Mouse (Mus musculus) embryonic stem cell, embryonic (primary cell): ENCODE data around the gene Tpra1.

Experiments used
- CTCF ChIA-PET, 4 experiments: fragments of 300-600 bp in 2 of 4; fragments of 350-600 bp in 2 of 4; sonication (Branson Sonifier 250); formaldehyde crosslinking; loops; one replicate each; lab custom pipeline; 2022; ENCODE audit warnings: inconsistent platforms in 2 of 4; lab: Charles Lee
- POLR2A ChIA-PET, 4 experiments: fragments of 300-600 bp in 2 of 4; fragments of 350-600 bp in 2 of 4; sonication (Branson Sonifier 250); formaldehyde crosslinking; loops; one replicate each; lab custom pipeline; 2022; ENCODE audit warnings: antibody characterized with exemption in 4 of 4, inconsistent platforms in 1 of 4; lab: Charles Lee

The Tpra1 gene

GRCm38 (mm10) chr6:88901947-88902820, at the start of gene Tpra1:
Tpra1 (plus strand) TSS chr6:88902251.
- CTCF ChIA-PET, result interaction anchor here (0.5 to 3.8 kb wide), 21 partner anchors 9 to 1035 kb away, joined by 3 to 34 read pairs (median 4); partner anchors contain the start of genes Abtb1 (in 1 of the 4) and Txnrd3 (in 1 of the 4)
- POLR2A ChIA-PET, result interaction anchor here (0.5 to 3.2 kb wide), 55 partner anchors 8 to 1347 kb away, joined by 3 to 22 read pairs (median 4); partner anchors contain the start of genes Abtb1 (in 2 of the 4), Txnrd3 (in 2 of the 4) and Podxl2 (in 1 of the 4)

DNA sequence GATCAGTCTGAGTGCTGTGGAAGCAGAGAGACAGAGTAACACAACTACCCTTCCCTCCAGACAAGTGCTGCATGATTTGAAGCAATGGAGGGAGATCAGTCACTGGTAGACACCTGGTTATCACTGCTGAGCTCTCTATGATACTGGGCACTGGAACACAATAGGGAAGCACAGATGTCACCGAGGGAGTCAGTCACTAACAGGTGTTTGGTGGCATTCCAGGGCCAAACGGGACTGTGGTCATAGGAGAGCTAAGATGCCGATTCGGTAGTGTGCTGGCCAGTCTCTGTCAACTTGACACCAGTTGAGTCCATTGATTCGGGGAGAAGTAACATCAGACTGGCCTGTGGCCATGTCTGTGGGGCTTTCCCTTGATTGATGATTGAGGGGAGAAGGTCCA, 47.5 kb upstream of the Tpra1 start:
- POLR2A ChIA-PET, result interaction anchor here in 2 of 4 experiments (0.6 to 1.7 kb wide), 3 partner anchors 12 to 611 kb away, joined by 3 to 6 read pairs (median 5); partner anchors contain the start of gene Abtb1 (in 1 of the 2)
- CTCF ChIA-PET, result interaction anchor here (0.5 to 3.7 kb wide), 11 partner anchors 12 to 730 kb away, joined by 3 to 24 read pairs (median 6); partner anchors contain the start of gene Abtb1 (in 2 of the 4)

DNA sequence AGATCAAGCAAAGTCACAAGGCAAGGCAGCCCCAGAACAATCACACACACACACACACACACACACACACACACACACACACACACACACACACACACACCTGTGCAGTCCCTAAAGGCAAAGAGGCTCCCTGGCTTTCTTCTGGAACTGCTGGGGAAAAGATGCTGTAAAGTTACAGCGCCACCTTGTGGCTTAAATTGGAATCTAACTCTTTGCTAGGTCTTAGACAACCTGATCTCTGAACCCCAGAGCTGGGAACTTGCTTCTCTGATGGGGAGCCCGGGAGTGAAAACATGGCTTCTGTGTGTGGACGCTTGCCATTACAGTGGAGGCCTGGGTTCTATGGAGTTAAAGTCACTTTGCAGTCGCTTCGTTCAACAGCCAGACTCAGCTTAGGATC, 46.4 kb upstream of the Tpra1 start:
- CTCF ChIA-PET, result interaction anchor here (0.6 to 3.7 kb wide), 70 partner anchors 9 to 1511 kb away, joined by 3 to 24 read pairs (median 4); partner anchors contain the start of genes Abtb1 (in 3 of the 4), Mcm2 (in 2 of the 4) and Sec61a1 (in 2 of the 4)

DNA sequence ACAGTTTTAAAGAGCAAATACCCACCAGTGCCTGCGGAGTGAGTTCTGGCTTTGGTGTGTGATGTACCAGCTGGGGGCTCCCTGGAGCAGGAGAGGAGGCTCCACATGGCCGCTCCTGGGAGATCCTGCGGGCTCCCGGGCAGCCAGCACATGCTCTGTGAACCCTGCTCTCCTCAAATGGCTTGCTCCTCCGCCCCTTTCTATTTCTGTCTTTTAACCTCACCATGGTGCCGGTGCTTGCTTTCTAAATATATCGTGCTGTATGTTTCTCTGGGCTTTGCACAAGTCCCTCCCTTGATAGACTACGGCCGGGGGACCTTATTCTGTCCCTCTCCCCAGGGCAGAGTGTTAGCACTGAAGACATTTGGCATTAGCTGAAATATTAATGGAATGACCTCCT, 44.8 kb upstream of the Tpra1 start:
- CTCF ChIA-PET, result interaction anchor here (0.6 to 3.7 kb wide), 10 partner anchors 8 to 734 kb away, joined by 3 to 18 read pairs (median 4); partner anchors contain the start of gene Abtb1 (in 3 of the 4)
- POLR2A ChIA-PET, result interaction anchor here in 1 of 4 experiments (0.9 to 4.7 kb wide), 2 partner anchors 8 to 58 kb away, joined by 4 to 15 read pairs; no protein-coding TSS in a partner anchor

More for the DNA sequence above, 46.4 kb upstream of the Tpra1 start:
- POLR2A ChIA-PET, result interaction anchor here in 2 of 4 experiments (0.7 to 1.7 kb wide), 8 partner anchors 13 to 1184 kb away, joined by 3 to 6 read pairs (median 4); partner anchors contain the start of genes Abtb1 (in 2 of the 2) and Aplf (in 1 of the 2)

DNA sequence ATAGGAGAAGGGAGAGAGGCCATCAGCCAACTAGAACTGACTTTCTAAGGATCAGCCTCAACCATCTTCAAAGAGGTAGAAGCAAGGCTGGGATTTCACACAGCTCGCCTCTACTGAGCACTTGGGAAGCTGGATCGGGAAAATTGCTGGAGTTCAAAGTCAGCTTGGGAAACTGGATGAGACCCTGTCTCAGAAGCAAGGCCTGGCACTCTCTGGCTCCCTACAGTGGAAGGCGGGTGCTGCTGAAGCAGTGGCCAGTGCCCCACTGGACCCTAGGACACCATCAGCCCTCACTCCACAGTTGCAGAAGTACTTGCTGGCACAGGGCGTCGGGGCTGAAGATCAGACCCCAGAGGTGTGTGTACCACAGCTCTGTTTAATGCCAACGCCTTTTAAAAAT, 44.2 kb upstream of the Tpra1 start:
- CTCF ChIA-PET, result interaction anchor here (0.6 to 4.0 kb wide), 11 partner anchors 8 to 734 kb away, joined by 3 to 21 read pairs (median 4); partner anchors contain the start of gene Abtb1 (in 1 of the 4)
- POLR2A ChIA-PET, result interaction anchor here in 2 of 4 experiments (1.7 to 4.7 kb wide), 2 partner anchors 8 to 16 kb away, joined by 4 to 15 read pairs; partner anchors contain the start of gene Podxl2 (in 1 of the 2)

DNA sequence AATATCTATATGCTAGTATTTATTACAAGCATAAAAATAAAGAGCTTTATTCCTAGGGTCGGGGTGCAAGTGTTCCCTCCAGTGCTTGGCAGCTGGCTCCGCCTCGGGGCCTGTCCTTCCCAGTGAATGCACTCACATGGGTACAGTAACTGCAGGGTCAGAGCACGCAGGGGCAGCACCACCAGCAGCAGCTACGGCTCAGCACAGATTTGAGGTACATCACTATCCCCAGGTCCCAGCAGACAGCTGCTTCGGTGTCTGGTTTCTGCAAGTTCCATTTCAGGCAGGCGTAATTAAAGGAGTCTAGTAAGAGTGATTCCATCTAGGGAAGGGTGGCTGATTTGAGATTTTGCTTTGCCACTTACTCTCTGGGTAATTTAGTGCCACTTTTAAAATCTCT, 43.7 kb upstream of the Tpra1 start:
- ChIA-PET POLR2A (interaction anchor here in 2 of 4 experiments (0.9 to 4.7 kb wide), 4 partner anchors 9 to 616 kb away, joined by 3 to 15 read pairs (median 6); partner anchors contain the start of genes Mcm2 (in 1 of the 2) and Podxl2 (in 1 of the 2)), CTCF (interaction anchor here in 3 of 4 experiments (1.0 to 4.0 kb wide), 13 partner anchors 9 to 786 kb away, joined by 3 to 21 read pairs (median 4); partner anchors contain the start of gene Abtb1 (in 2 of the 3))

DNA sequence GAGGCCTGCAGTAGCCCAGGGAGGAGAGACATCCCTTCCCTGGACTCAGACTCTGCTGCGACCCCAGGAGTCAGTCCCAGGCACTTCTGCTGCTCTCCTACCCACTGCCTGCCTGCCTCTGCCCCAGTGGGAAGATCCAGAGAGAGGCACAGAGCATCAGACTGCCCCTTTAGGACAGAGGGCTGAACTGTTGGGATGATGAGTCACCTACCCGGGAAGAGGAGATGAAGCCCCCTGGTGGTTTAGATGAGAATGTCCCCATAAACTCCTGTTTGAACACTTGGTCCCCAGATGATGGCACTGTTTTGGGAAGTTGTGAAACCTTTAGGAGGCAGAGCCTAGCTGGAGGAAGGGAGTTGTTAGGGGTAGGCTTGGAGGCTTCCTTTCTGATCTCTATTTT, 41.1 kb upstream of the Tpra1 start:
- ChIA-PET POLR2A (interaction anchor here in 2 of 4 experiments (1.0 to 4.7 kb wide), 4 partner anchors 11 to 22 kb away, joined by 4 to 15 read pairs (median 5); partner anchors contain the start of gene Abtb1 (in 1 of the 2)), CTCF (interaction anchor here in 3 of 4 experiments (0.6 to 4.0 kb wide), 21 partner anchors 9 to 737 kb away, joined by 3 to 21 read pairs (median 3); partner anchors contain the start of gene Tpra1 (in 1 of the 3))

GRCm38 (mm10) chr6:88865704-88866103, 36.3 kb upstream of the Tpra1 start:
- POLR2A ChIA-PET, result interaction anchor here in 1 of 4 experiments (1.1 to 1.7 kb wide), 2 partner anchors 21 to 24 kb away, joined by 3 to 4 read pairs; partner anchors contain the start of gene Abtb1

GRCm38 (mm10) chr6:88869459-88869858, 32.6 kb upstream of the Tpra1 start:
- CTCF ChIA-PET, result no interaction called here
- POLR2A ChIA-PET, result no interaction called here

More at GRCm38 (mm10) chr6:88865704-88866103, 36.3 kb upstream of the Tpra1 start:
- CTCF ChIA-PET, result interaction anchor here in 3 of 4 experiments (0.6 to 1.3 kb wide), 5 partner anchors 10 to 319 kb away, joined by 3 to 4 read pairs (median 4); no protein-coding TSS in a partner anchor

DNA sequence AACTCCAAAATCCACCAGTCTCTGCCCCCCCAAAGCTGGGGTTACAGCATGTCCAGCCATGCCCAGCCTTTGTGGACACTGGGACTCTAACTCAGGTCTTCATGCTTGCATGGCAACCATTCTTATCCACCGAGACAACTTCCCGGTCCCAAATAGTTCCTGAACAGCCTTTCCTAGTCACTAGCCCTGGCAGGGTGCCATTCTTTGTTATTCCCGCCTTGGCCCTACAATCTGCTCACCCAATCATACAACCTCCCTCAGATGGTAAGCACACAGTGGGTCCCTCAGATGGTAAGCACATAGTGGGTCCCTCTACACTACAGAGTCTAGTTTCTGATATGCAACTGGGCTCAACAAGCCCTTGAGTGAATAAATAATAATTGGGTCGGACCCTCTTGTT, 31.5 kb upstream of the Tpra1 start:
- ChIA-PET POLR2A (interaction anchor here in 1 of 4 experiments (1.0 to 20.5 kb wide), 3 partner anchors 14 to 32 kb away, joined by 3 to 443 read pairs (median 6); partner anchors contain the start of genes Mcm2 and Tpra1), CTCF (interaction anchor here in 2 of 4 experiments (1.2 to 1.6 kb wide), 2 partner anchors 13 to 15 kb away, joined by 3 to 4 read pairs; no protein-coding TSS in a partner anchor)

DNA sequence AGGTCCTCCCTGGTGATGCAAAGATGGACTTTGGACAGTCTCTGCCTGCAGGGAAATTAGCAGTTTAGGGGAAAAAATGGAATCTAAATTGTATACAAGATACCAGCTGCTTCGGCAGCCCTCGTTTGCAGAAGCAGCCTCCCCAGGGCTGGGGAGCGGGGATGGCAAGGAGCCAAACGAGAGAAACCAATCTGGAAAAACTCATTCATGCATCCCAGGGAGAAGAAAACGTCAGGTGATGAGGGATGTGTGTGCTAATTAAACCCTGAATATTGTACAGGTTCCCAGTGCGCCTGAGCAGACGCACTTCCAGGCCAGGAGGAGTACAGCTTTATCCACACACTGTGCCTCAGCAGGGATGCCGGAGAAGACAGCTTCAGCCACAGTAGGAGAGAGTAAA, 30.5 kb upstream of the Tpra1 start:
- CTCF ChIA-PET, result interaction anchor here in 3 of 4 experiments (1.2 to 1.7 kb wide), 3 partner anchors 14 to 22 kb away, joined by 3 to 5 read pairs (median 4); no protein-coding TSS in a partner anchor

GRCm38 (mm10) chr6:88872811-88873210, 29.2 kb upstream of the Tpra1 start:
- CTCF ChIA-PET, result interaction anchor here in 2 of 4 experiments (0.5 to 1.7 kb wide), 2 partner anchors 12 to 16 kb away, joined by 5 read pairs; no protein-coding TSS in a partner anchor
- POLR2A ChIA-PET, result interaction anchor here in 2 of 4 experiments (0.6 to 20.5 kb wide), 3 partner anchors 18 to 29 kb away, joined by 3 to 443 read pairs (median 7); partner anchors contain the start of gene Mcm2 (in 1 of the 2)

More for the DNA sequence above, 30.5 kb upstream of the Tpra1 start:
- POLR2A ChIA-PET, result interaction anchor here in 1 of 4 experiments (0.9 to 20.5 kb wide), 3 partner anchors 15 to 35 kb away, joined by 3 to 443 read pairs (median 6); partner anchors contain the start of gene Mcm2

DNA sequence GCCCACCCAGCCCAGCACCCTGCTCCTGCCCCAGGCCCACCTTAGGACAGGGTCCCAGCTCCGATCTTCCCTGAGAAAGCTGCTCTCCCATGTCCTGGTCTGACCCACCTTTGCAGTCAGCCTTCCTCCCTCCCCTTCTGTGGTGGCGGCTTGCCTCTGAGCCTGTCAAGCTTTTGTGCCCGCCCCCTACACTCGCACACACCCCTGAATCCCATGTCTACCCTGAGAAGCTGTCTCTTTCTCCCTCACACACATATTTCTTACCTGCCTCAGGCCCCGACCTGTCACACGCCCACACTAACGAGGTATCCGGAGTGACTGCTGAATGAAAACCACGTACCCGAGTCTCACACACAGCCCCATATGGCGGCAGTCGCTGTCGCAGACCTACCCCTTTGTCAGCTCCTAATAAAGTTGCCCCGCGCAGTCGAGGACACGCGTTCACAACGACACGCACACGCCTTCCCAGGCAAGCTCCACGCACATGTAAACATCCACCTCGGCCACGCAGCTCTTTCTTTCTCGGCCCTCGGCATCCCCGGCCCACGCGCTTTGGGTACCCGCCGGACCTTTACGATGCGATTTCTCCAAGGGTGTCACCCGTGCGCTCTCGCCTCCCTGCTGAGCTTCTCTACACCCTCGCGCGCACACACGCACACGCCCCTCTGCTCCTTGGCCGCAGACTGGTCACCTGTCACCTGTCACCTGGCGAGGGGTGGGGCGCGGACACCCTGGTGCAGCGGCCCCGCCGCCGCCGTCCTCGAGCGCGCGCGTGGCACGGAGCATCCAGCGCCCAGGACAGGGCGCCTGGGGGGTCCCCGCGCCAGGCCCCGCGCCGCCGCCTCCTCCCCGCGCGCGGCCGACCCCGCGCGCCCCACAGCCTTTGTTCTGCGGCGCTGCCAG, 27.8 kb upstream of the Tpra1 start:
- ChIA-PET POLR2A (interaction anchor here (0.7 to 20.5 kb wide), 13 partner anchors 11 to 185 kb away, joined by 3 to 443 read pairs (median 4); partner anchors contain the start of genes Abtb1 (in 2 of the 4), Mcm2 (in 2 of the 4) and Tpra1 (in 2 of the 4)), CTCF (interaction anchor here in 3 of 4 experiments (0.6 to 1.7 kb wide), 8 partner anchors 10 to 32 kb away, joined by 3 to 6 read pairs (median 3); partner anchors contain the start of gene Abtb1 (in 1 of the 3))

DNA sequence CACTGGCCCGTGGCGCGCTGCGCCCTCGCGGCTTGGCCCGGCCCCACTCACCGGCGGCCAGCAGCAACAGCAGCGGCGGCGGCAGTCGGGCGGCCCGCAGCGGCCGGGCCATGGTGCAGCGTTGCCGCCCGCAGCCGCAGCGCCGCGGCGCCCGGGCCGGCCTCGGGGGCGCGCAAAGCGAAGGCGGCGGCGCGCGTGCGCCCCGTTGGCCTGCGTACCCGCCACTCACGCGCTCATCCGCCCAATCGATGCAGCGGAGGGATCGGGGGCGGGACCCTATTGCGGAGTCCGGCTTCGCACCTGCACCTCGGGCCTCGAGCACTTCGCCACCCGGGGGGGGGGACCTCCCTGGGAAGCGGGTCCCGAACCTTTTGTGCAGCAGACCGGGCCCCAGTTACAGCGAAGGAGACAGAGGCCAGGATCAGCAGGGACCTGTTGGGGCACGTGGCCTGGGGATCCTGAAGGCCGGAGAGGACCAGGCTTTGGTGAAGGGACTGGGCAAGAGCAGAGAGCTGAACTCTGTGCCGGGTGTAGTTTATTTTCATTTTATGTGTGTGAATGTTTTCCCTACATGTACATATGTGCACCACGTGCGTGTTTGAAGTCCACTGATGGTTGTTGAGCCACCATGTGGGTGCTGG, 27.1 kb upstream of the Tpra1 start, which contains the start of gene Podxl2:
Gene Podxl2, minus strand, starts transcription at position 177 of the 641 bp plus-strand sequence.
- POLR2A ChIA-PET, result interaction anchor here (0.7 to 20.5 kb wide), 9 partner anchors 9 to 184 kb away, joined by 3 to 443 read pairs (median 3); partner anchors contain the start of genes Tpra1 (in 2 of the 4), Abtb1 (in 1 of the 4) and Mcm2 (in 1 of the 4)
- CTCF ChIA-PET, result interaction anchor here in 2 of 4 experiments (1.1 kb wide), 2 partner anchors 12 to 33 kb away, joined by 3 read pairs; no protein-coding TSS in a partner anchor

- POLR2A ChIA-PET, result interaction anchor here (0.5 to 20.5 kb wide), 13 partner anchors 9 to 377 kb away, joined by 3 to 443 read pairs (median 5); partner anchors contain the start of genes Tpra1 (in 2 of the 4), Abtb1 (in 1 of the 4) and Mcm2 (in 1 of the 4)
- CTCF ChIA-PET, result interaction anchor here (0.6 to 2.7 kb wide), 23 partner anchors 9 to 807 kb away, joined by 3 to 14 read pairs (median 3); partner anchors contain the start of genes Abtb1 (in 2 of the 4), Mcm2 (in 2 of the 4), Plxna1 (in 1 of the 4) and Tpra1 (in 1 of the 4)
These were observed 22.6 kb upstream of the Tpra1 start for GRCm38 (mm10) chr6:88879471-88879870.
